19 mouse cellular contexts compared by ENCODE assay signal in the genomic region with DNA sequence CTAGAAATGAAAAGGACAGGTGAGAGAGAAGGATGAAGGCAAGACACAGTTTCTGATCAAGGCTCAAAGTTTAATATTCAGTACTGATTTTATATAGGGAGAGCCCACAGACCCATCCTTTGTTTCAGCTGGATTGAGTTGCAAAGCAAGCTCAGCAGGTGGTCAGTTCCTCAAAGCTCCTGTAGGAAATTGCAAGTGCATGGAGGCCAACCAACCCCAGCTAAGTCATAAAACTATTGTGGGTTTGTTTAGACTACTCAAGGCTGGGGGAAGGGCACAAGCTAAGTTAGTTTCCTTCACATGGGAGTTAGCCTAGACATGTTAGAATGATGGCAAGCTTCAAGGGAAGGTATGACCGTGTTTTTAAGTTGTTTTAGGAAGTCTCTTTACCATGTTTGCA.
DNase-seq lines count a peak whose midpoint lies in the region.
"Had no signal": no experiment of that assay in that cellular context is flagged by ENCODE, and none has a peak within 500 bp of the region (broad histone marks: within the 10 kb centered on the region; RNA-seq: fewer than 3 reads in every experiment).

No protein-coding gene starts in this region.

- peak; percentile 89 for DNase-seq in ES-CJ7 (ENCODE audit: low read depth, low spot score)
- DNase-seq in R1 (ENCODE audit: low read depth, low spot score), result peak; percentile 89
- DNase-seq in ZHBTc4 (ENCODE audit: low read depth, low spot score), result peak; percentile 88
- DNase-seq in forelimb bud, embryonic 11.5 days (ENCODE audit: low read depth, low spot score), result peak; percentile 1
- no peak for DNase-seq in embryo, embryonic 9.5 days (ENCODE audit: extremely low spot score)
- no peak for DNase-seq in thymus, postnatal 25 days
- DNase-seq in adrenal gland, adult (ENCODE audit: inconsistent age in 2 of 2, low spot score in 1 of 2), result no peak
- no peak for DNase-seq in frontal cortex, postnatal 10 days (ENCODE audit: low spot score in 2 of 2)
- DNase-seq: adrenal gland, adult 8-10 months; adrenal gland, postnatal 14 days; adrenal gland, postnatal 36 days; B cell, adult 2 months; cerebellum, adult 11 months; cerebellum, adult 18-20 months; cerebellum, adult 8-10 months; cerebellum, adult 9-11 months; cerebellum, postnatal 14 days; cerebellum, postnatal 36 days; embryo, embryonic 11 days had no signal

Comparison
In these comparisons a context has a peak if more than half of its experiments do, and no peak if none do; other contexts are left out.
1. DNase-seq: peak in ES-CJ7 (single experiment), R1 (single experiment), ZHBTc4 (single experiment) and forelimb bud, embryonic 11.5 days (single experiment); none in embryo, embryonic 9.5 days (single experiment), thymus, postnatal 25 days (single experiment), adrenal gland, adult (0 of 2) and frontal cortex, postnatal 10 days (0 of 2).